Mouse (Mus musculus): ENCODE measurements around the gene Lrp8. TPM values are rescaled to one million over a fixed set of nuclear protein-coding genes. Genes with fewer than 3 reads are reported as not detected.

The Lrp8 gene
- polyA plus RNA-seq, 1 experiment from 2014 or later = 53.9 TPM

DNA sequence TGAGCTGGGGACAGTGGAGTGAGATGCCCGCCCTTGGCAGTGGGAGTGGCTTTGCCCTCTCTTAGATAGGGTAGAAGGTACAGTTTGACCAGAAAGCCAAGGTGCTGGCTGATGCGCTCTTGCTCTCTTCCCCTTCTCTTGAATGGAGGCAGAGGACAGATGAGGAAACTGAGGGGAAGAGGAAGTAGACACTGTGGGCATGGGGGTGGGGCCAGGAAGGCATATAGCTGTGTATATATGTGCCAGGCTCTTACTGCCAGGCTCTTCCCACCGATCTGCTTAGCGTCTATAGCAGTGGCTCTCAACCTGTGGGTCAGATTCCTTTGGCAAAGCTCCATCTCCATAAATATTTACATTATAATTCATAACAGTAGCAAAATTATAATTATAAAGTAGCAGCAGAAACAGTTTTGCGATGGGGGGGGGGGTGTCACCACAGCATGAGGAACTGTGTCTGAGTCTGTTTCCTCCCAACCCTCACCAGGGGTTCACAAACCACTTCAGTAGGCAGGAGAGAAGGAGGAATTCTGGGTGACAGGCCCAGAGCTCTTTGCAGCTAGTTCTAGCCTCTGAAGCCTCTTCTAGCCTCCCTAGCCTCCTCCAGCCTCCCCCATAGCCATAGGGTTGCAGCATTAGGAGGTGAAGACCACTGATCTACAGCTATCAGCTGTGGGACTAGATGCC lies 24.9 kb upstream of the Lrp8 start:
- 88% methylated on average over 5 of the region's 5 CpGs for WGBS
- H3K4me2 ChIP-seq (replicated peaks) = no peak overlapping the region
- ATAC-seq (ENCODE audit: low FRiP score, low read depth) = no peak
- H3K27ac ChIP-seq = no peak overlapping the region
- no peaks in the 10 kb centered on the region for H3K9me3 ChIP-seq
- no peak overlapping the region for H3K4me3 ChIP-seq
- no peaks in the 10 kb centered on the region for H3K36me3 ChIP-seq
- 0 out of 2 replicates have a peak, but pooled peaks cover 3% of the 10 kb centered on the region for H3K27me3 ChIP-seq (replicated peaks)
- peaks cover 22% of the 10 kb centered on the region for H3K4me1 ChIP-seq
- no peak overlapping the region; the same call in 1 of the 2 replicates for H3K9ac ChIP-seq

DNA sequence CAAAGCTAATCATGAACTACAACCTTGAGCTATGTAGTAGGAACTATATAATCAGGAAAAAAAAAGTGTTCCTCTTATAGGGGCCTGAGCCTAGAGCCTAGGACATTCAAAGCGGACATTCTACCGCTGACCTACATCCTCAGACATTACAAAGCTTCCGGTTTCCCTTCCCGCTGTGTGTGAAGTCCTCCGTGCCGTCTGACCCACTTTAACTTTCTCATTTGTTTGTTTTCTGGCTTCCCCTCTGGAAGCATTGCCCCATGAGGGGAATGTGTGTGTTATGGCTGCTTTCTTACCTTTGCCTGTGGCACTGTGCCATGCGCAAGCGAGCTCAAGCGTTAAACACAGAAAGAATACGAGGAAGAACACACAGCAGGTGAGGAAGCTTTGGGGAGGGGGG lies 18.5 kb upstream of the Lrp8 start:
- Histone ChIP-seq H3K9ac (no peak overlapping the region), H3K27ac (no peak overlapping the region), H3K4me1 (peaks cover 5% of the 10 kb centered on the region), H3K4me2 (replicated peaks) (no peak overlapping the region), H3K27me3 (replicated peaks) (no peaks in the 10 kb centered on the region), H3K4me3 (no peak overlapping the region), H3K9me3 (no peaks in the 10 kb centered on the region), H3K36me3 (no peaks in the 10 kb centered on the region)
- ATAC-seq (ENCODE audit: low FRiP score, low read depth) = no peak
- 75% methylated on average over 10 of the region's 10 CpGs for WGBS

DNA sequence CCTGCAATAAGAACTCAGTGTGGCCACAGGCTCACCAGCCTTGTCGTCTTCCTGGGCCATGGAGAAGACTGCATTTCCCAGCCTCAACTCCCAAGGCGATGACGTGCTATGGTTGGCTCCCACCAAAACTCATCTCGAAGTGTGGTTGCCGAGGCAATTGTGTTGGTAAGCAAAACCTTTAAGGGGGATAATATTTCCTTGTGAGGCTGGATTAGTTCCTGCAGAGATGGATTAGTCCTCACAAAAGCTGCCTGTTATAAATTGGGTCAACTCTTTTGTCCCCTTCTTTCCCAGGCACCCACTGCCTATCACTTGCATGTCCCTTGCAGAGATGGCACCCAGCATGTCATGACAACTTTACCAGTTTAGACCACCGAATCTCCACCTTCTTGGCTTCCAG lies 13.2 kb upstream of the Lrp8 start:
- Histone ChIP-seq H3K27me3 (replicated peaks) (no peaks in the 10 kb centered on the region), H3K9ac (no peak overlapping the region), H3K4me2 (replicated peaks) (no peak overlapping the region), H3K4me3 (no peak overlapping the region), H3K4me1 (peaks cover 2% of the 10 kb centered on the region; the same call in 1 of the 2 replicates), H3K27ac (no peak overlapping the region), H3K9me3 (no peaks in the 10 kb centered on the region), H3K36me3 (no peaks in the 10 kb centered on the region)
- WGBS = 86% methylated on average over 6 of the region's 6 CpGs
- no peak for ATAC-seq (ENCODE audit: low FRiP score, low read depth)

DNA sequence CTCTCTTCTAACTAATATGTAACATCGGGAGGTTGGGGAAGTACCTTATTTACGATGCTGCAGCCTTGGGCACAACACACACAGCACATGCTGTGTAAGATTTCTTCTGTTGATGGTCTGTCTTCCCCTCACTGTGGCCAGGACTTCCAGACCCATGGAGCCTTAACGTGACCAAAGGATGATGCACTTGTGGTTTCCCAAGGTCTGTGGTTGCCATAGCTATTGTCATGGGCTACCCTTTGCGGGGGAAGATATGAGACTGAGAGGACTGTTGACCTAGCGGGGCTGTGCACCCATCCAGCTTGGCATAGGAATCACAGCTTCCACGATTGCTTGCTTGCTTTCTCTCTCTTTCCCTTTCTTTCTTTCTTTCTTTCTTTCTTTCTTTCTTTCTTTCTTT lies 1.3 kb upstream of the Lrp8 start:
- H3K27me3 ChIP-seq (replicated peaks) = no peaks in the 10 kb centered on the region
- no peak overlapping the region for H3K27ac ChIP-seq
- no peak overlapping the region for H3K9ac ChIP-seq
- peaks cover 30% of the 10 kb centered on the region for H3K4me1 ChIP-seq
- no peak for ATAC-seq (ENCODE audit: low FRiP score, low read depth)
- H3K4me3 ChIP-seq = no peak overlapping the region
- peaks cover 9% of the 10 kb centered on the region; the same call in 1 of the 2 replicates for H3K36me3 ChIP-seq
- no peaks in the 10 kb centered on the region for H3K9me3 ChIP-seq
- H3K4me2 ChIP-seq (replicated peaks) = no peak overlapping the region
- 76% methylated on average over 6 of the region's 6 CpGs for WGBS

DNA sequence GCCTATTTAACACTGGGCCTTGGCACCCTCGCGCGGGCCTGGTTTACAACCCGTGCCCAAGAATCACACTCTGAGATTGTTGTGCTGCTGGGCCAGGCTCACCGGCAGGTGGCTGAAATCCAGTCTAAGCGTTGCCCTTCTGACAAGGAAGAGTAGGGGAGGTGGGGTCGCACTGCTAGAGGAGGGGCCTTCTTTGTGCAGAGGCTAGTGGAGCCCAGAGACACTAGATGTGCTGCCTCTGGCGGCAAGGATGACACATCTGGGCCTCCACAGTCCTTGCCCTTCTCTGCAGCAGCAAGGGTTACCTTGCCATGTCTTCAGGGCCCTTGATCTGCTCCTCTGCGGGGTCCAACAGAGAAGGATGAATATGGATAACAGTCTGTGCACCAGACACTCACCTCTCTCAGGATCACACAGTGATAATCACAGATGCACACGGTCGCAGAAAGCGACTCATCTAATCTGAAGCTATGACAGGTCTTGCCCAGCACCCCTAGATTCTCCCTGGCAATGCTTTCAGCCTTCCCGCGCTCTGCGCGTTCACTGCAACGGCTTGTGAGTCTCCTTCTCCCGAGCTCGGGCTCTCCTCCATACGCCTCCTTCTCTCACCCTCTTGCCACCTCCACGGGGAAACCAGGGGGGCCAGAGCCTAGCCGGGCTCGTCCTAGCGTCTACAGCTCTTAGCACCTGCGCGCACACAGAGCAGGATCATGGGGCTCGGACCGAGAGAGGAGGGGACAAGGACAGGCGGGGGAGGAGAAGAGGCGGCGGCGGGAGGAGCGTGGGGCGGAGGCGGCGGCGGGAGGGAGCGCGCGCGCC lies 486 bp upstream of the Lrp8 start:
- WGBS = 2% methylated on average over 37 of the region's 41 CpGs
- peak; percentile 75 for ATAC-seq (ENCODE audit: low FRiP score, low read depth)
- Histone ChIP-seq H3K4me2 (replicated peaks) (peak overlapping the region; percentile 73), H3K4me3 (peak overlapping the region; percentile 85), H3K4me1 (peaks cover 38% of the 10 kb centered on the region), H3K9me3 (no peaks in the 10 kb centered on the region), H3K36me3 (peaks cover 14% of the 10 kb centered on the region), H3K27ac (peak overlapping the region; percentile 96), H3K9ac (peak overlapping the region; percentile 89), H3K27me3 (replicated peaks) (no peaks in the 10 kb centered on the region)

DNA sequence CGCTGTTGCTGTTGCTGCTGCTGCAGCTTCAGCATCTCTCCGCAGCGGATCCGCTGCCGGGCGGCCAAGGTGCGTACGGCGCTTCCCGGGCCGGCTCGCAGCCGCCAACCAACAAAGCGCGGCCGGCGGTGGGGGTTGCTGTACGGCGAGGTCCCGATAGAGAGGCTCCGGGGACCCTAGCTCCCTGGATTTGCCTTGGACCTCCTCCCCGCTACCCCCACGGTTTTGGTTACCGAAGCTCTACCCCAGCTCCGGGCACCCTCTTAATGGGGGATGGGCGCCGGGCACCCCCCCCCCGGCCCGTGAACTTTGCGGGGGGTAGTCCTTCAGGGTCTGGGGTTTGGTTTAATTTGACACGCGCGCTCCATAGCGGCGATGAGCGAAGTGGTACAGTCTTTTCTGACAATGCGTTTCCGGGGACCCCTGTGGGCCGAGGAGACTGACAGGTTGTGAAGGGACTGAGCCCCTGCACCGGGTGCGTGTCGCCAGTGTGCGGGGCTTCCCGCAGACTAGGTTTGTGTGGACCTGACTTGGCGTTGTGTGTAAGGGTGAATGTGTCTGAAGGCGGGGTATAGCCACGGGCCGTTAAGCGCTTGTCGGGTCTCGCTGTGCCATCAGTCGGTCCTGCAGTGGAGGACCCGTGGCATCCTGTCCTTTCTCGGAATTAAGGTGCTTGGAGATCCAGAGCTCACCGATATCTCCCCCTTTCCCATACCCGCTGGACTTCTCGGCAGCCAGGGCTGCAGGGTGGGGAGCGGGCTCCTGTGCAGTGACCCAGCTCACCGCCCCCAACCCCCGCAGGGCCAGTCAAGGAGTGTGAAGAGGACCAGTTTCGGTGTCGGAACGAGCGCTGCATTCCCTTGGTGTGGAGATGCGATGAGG lies 630 bp downstream of the Lrp8 start:
- peak; percentile 29 for ATAC-seq (ENCODE audit: low FRiP score, low read depth)
- Histone ChIP-seq H3K27me3 (replicated peaks) (no peaks in the 10 kb centered on the region), H3K9ac (peak overlapping the region; percentile 89), H3K9me3 (no peaks in the 10 kb centered on the region), H3K36me3 (peaks cover 21% of the 10 kb centered on the region), H3K27ac (peak overlapping the region; percentile 96), H3K4me1 (peaks cover 44% of the 10 kb centered on the region), H3K4me2 (replicated peaks) (peak overlapping the region; percentile 73), H3K4me3 (peak overlapping the region; percentile 85)
- WGBS = under 1% methylated on average over 65 of the region's 65 CpGs

DNA sequence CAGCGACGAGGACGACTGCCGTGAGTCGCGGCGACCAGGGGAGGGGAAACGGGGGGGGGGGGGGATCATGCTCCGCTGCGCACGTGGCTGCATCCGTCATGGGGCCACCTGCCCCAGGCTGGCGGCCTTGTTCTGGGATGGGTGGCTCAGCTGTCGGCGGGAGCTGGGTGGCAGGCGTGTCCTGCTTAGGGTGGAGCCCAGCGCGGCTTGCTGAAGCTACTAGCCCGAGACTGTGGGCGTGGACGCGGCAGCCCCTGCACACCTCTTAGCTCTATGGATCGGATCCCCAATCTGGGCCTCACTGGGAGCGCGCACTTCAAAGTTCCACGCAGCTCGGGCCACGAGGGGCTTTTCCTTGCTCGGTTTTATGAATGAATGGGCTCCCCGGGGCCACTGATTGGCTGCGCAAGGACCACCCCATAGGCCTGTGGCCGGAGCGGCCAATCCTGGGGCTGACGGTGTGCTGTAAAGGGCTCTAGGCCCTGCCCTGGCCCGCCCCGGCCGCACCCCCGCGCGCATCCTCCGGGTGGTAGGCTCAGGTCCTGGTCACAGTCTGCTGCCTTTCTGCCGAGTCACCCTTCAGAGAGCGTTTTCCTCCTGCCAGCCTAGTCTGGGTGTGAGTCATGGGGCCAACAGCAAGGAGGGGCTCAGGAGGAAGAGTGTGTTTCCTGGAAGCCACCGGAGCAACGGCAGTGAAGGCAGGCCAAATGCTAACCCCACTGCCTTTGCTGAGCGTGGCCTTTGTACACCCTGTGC lies 1.5 kb downstream of the Lrp8 start:
- ATAC-seq (ENCODE audit: low FRiP score, low read depth) = peak; percentile 83
- Histone ChIP-seq H3K4me3 (peak overlapping the region; percentile 85), H3K27ac (peak overlapping the region; percentile 96), H3K9me3 (no peaks in the 10 kb centered on the region), H3K27me3 (replicated peaks) (no peaks in the 10 kb centered on the region), H3K4me1 (peaks cover 50% of the 10 kb centered on the region), H3K9ac (peak overlapping the region; percentile 89), H3K4me2 (replicated peaks) (peak overlapping the region; percentile 73), H3K36me3 (peaks cover 21% of the 10 kb centered on the region)
- under 1% methylated on average over 46 of the region's 46 CpGs for WGBS

DNA sequence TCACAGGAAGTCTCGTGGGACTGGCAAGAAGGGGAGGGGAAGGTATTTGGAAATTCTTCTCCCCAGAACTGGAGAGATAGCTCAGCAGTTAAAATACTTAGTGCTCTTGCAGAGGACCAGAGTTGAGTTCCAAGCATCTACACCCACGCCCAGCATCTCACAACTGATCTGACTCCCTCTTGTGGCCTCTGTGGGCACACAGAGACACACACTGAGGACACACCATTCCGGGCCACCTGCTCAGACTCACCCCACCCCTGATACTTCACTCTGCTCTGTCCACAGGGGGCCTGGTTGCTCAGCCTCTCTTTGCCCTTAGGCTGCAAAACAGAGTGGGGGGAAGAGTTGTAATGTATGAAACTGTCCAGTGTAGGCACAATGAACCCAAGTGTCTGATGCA lies 3.4 kb downstream of the Lrp8 start:
- WGBS = 74% methylated on average over 3 of the region's 3 CpGs
- H3K27me3 ChIP-seq (replicated peaks) = no peaks in the 10 kb centered on the region
- H3K4me1 ChIP-seq = peaks cover 50% of the 10 kb centered on the region
- H3K9ac ChIP-seq = no peak overlapping the region
- H3K36me3 ChIP-seq = peaks cover 37% of the 10 kb centered on the region
- peak overlapping the region; percentile 73 for H3K4me2 ChIP-seq (replicated peaks)
- no peak overlapping the region for H3K27ac ChIP-seq
- no peak overlapping the region for H3K4me3 ChIP-seq
- no peaks in the 10 kb centered on the region for H3K9me3 ChIP-seq
- no peak for ATAC-seq (ENCODE audit: low FRiP score, low read depth)

DNA sequence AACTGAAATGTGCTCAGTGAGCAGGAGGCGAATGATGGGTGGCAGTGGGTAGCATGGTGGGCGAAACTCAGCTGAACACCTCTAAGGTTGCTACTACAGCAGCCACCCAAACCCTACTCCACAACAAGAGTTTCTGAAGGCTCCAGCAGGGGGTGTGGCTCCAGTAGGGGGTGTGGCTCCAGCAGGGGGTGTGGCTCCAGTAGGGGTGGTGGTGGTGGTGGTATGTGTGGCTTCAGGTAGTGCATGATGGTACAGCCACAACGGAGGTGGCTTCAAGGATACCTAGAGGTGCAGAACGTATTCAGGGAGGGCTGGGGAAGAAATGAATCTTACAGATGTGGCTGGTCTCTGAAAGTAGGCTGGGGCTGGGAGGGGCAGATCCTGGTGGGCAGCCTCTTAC lies 5.7 kb downstream of the Lrp8 start:
- no peak overlapping the region for H3K27ac ChIP-seq
- H3K9ac ChIP-seq = no peak overlapping the region
- H3K4me3 ChIP-seq = no peak overlapping the region
- H3K9me3 ChIP-seq = no peaks in the 10 kb centered on the region
- no peak for ATAC-seq (ENCODE audit: low FRiP score, low read depth)
- 75% methylated on average over 4 of the region's 4 CpGs for WGBS
- no peaks in the 10 kb centered on the region for H3K27me3 ChIP-seq (replicated peaks)
- no peak overlapping the region for H3K4me2 ChIP-seq (replicated peaks)
- H3K4me1 ChIP-seq = peaks cover 51% of the 10 kb centered on the region
- H3K36me3 ChIP-seq = peaks cover 41% of the 10 kb centered on the region

DNA sequence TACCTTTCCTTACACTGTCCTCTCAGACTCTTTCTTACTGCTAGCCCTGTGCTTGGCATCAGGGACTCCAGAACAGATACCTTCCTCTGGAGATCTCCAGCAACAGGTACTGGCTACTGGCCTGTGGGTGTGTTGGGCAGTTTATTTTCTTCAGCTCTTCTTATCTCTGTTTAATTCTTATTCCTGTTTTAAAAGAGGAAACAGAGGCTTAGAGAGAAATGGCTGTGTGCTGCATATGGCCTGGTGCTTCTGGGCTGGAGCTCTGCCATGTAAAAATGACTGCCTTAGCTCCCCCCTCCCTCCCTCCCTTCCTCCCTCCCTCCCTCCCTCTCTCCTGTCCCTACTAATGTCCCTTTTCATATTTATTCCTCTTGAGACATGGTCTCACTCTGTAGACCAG lies 6.6 kb downstream of the Lrp8 start:
- Histone ChIP-seq H3K36me3 (peaks cover 47% of the 10 kb centered on the region), H3K4me1 (peaks cover 50% of the 10 kb centered on the region), H3K27me3 (replicated peaks) (no peaks in the 10 kb centered on the region), H3K9me3 (no peaks in the 10 kb centered on the region), H3K9ac (no peak overlapping the region), H3K4me3 (no peak overlapping the region), H3K4me2 (replicated peaks) (no peak overlapping the region), H3K27ac (no peak overlapping the region)
- no peak for ATAC-seq (ENCODE audit: low FRiP score, low read depth)

DNA sequence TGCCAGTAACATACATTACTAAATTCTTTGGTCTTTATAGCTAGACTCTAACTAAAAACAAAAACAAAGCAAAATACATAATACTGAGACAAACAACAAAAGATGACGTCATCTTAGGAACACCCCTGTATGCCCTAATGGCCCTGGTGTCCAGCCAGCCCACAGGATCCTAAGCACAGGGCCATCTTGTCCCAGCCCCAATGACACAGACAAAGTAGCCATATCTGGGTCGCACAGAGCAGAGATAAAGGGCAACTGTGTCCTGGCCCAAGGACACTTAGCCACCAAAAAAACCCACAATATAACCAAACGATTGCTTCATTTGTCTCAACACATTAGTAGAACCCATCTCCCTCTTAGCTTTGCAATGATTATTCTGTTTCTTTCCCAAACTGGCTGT lies 8.9 kb downstream of the Lrp8 start:
- 91% methylated on average over 3 of the region's 3 CpGs for WGBS
- peaks cover 28% of the 10 kb centered on the region for H3K4me1 ChIP-seq
- no peak overlapping the region for H3K4me3 ChIP-seq
- H3K4me2 ChIP-seq (replicated peaks) = no peak overlapping the region
- 0 out of 2 replicates have a peak, but pooled peaks cover 2% of the 10 kb centered on the region for H3K27me3 ChIP-seq (replicated peaks)
- ATAC-seq (ENCODE audit: low FRiP score, low read depth) = no peak
- H3K27ac ChIP-seq = no peak overlapping the region
- no peaks in the 10 kb centered on the region for H3K9me3 ChIP-seq
- H3K36me3 ChIP-seq = peaks cover 42% of the 10 kb centered on the region
- H3K9ac ChIP-seq = no peak overlapping the region

All from neural tube, embryonic 12.5 days (tissue).